Comparison of ENCODE assay signal across 9 mouse cellular contexts in genomic region chr11:88693002-88693769, GRCm38 (mm10). TPM values are rescaled to one million over a fixed set of nuclear protein-coding genes. Genes with fewer than 3 reads are reported as not detected.
DNase-seq lines count a peak whose midpoint lies in the region; ATAC-seq lines count a peak whose summit lies in the region.
"Had no signal": no experiment of that assay in that cellular context is flagged by ENCODE, and none has a peak within 500 bp of the region (broad histone marks: within the 10 kb centered on the region; RNA-seq: fewer than 3 reads in every experiment).

No protein-coding gene starts in this region.

- H3K27ac ChIP-seq in heart, embryonic 16.5 days (ENCODE audit: low read length): peak overlapping the region; percentile 38
- H3K27ac ChIP-seq in hindbrain, embryonic 15.5 days (replicated peaks): peak overlapping the region; percentile 52
- H3K27ac ChIP-seq in midbrain, embryonic 16.5 days (ENCODE audit: low read length): peak overlapping the region; percentile 18; the same call in 1 of the 2 replicates

- H3K4me2 ChIP-seq in heart, embryonic 16.5 days (ENCODE audit: low read depth, low read length): peak overlapping the region; percentile 2; the same call in 1 of the 2 replicates
- H3K4me2 ChIP-seq in hindbrain, embryonic 15.5 days: 0 out of 2 replicates have a peak overlapping the region, but pooled peaks have one; percentile 10
- peak overlapping the region; percentile 28 for H3K4me2 ChIP-seq in midbrain, embryonic 16.5 days (ENCODE audit: low read length)

- no peaks in the 10 kb centered on the region for H3K9me3 ChIP-seq in heart, embryonic 16.5 days (replicated peaks; ENCODE audit: control insufficient read depth, low read length)
- no peaks in the 10 kb centered on the region for H3K9me3 ChIP-seq in hindbrain, embryonic 15.5 days
- no peaks in the 10 kb centered on the region for H3K9me3 ChIP-seq in midbrain, embryonic 16.5 days (replicated peaks; ENCODE audit: control insufficient read depth, low read length, poor library complexity, severe bottlenecking)

- H3K4me1 ChIP-seq in heart, embryonic 16.5 days (ENCODE audit: control insufficient read depth, insufficient read depth, low read length): peaks cover 59% of the 10 kb centered on the region
- H3K4me1 ChIP-seq in hindbrain, embryonic 15.5 days (replicated peaks): peaks cover 82% of the 10 kb centered on the region
- peaks cover 37% of the 10 kb centered on the region for H3K4me1 ChIP-seq in midbrain, embryonic 16.5 days (ENCODE audit: control insufficient read depth, insufficient read depth, low read length)

- 48% methylated on average over 13 of the region's 13 CpGs for WGBS in heart, embryonic 16.5 days
- 36% methylated on average over 13 of the region's 13 CpGs for WGBS in hindbrain, embryonic 15.5 days
- WGBS in midbrain, embryonic 16.5 days: 29% methylated on average over 13 of the region's 13 CpGs

- H3K27me3 ChIP-seq in heart, embryonic 16.5 days (ENCODE audit: control insufficient read depth, insufficient read depth, low read length): no peaks in the 10 kb centered on the region
- H3K27me3 ChIP-seq in hindbrain, embryonic 15.5 days: no peaks in the 10 kb centered on the region
- no peaks in the 10 kb centered on the region for H3K27me3 ChIP-seq in midbrain, embryonic 16.5 days (ENCODE audit: control insufficient read depth, insufficient read depth, low read depth, low read length)
- H3K27me3 ChIP-seq: Patski had no signal

- DNase-seq in heart, adult 8-10 months (ENCODE audit: low spot score): no peak
- DNase-seq in adrenal gland, postnatal 36 days: peak; percentile 46 to 47
- DNase-seq in cerebellum, postnatal 4 days (ENCODE audit: low spot score in 2 of 2): no peak
- DNase-seq in frontal cortex, postnatal 14 days (ENCODE audit: low spot score in 2 of 2): no peak

- 0 out of 2 replicates have a peak, but pooled peaks cover 3% of the 10 kb centered on the region for H3K36me3 ChIP-seq in heart, embryonic 16.5 days (ENCODE audit: control insufficient read depth, insufficient read depth)
- H3K36me3 ChIP-seq in hindbrain, embryonic 15.5 days: no peaks in the 10 kb centered on the region
- no peaks in the 10 kb centered on the region for H3K36me3 ChIP-seq in midbrain, embryonic 16.5 days (ENCODE audit: control insufficient read depth, insufficient read depth, low read length)

- peak overlapping the region; percentile 55 for H3K9ac ChIP-seq in heart, embryonic 16.5 days (ENCODE audit: low read length)
- H3K9ac ChIP-seq in hindbrain, embryonic 15.5 days: no peak overlapping the region
- no peak overlapping the region for H3K9ac ChIP-seq in midbrain, embryonic 16.5 days (ENCODE audit: low read depth, low read length)

- ATAC-seq in heart, embryonic 16.5 days (replicated peaks; ENCODE audit: extremely low read depth, insufficient read depth, low FRiP score): no peak
- no peak for ATAC-seq in hindbrain, embryonic 15.5 days (ENCODE audit: low FRiP score, low read depth)
- ATAC-seq in midbrain, embryonic 16.5 days: no peak
- ATAC-seq in activated CD4-positive, CD25-positive, alpha-beta regulatory T cell, adult 4 months: no peak
- ATAC-seq: Patski had no signal

- H3K4me3 ChIP-seq in heart, embryonic 16.5 days (ENCODE audit: low read length): no peak overlapping the region
- H3K4me3 ChIP-seq in hindbrain, embryonic 15.5 days: no peak overlapping the region
- no peak overlapping the region for H3K4me3 ChIP-seq in midbrain, embryonic 16.5 days (ENCODE audit: low read depth, low read length)

RNA-seq across cellular contexts. Expression of gene Msi2, which starts 25.1 kb away (rescaled TPM):
- polyA plus RNA-seq in heart, embryonic 16.5 days (2015; fragmentation: Nextera tagmentation; extraction: Ambion mirVana): 20.3 and 20.6 TPM in 2 replicates
- total RNA-seq in heart, adult 8-10 months (2022): 100 to 1,000 TPM; 206 to 216 (median 210) TPM
- total RNA-seq in adrenal gland, postnatal 36 days (2021): 100 to 1,000 TPM; 181 to 262 TPM
- 35.9 and 36.9 TPM in 2 replicates for polyA plus RNA-seq in hindbrain, embryonic 15.5 days (2015; fragmentation: Nextera tagmentation; extraction: Ambion mirVana)
- polyA plus RNA-seq in midbrain, embryonic 16.5 days (2015; fragmentation: Nextera tagmentation; extraction: Ambion mirVana): 29.4 and 32.8 TPM in 2 replicates
- polyA plus RNA-seq in activated CD4-positive, CD25-positive, alpha-beta regulatory T cell, adult 4 months (2017; shearing (Covaris generic)): 10 to 100 TPM; 21.6 to 25.6 TPM

Comparison
In these comparisons a context has a peak if more than half of its experiments do, and no peak if none do; other contexts are left out.
1. DNase-seq: peak in adrenal gland, postnatal 36 days (2 of 2); none in heart, adult 8-10 months (single experiment), cerebellum, postnatal 4 days (0 of 2) and frontal cortex, postnatal 14 days (0 of 2).
2. Peak in every context shown above with its lines, with median percentiles within 50 percentile points of each other: H3K27ac ChIP-seq and H3K4me2 ChIP-seq.